Mouse (Mus musculus) C2C12 (cell line): Measurements from ENCODE around the gene Mcub.

ENCODE experiments used
- CEBPB ChIP-seq: IDR thresholded peaks from one replicate; pipeline ENCODE4 v1.6.1; 2011; ENCODE audit warnings: low read depth, mild to moderate bottlenecking, control low read depth, moderate library complexity
- CTCF ChIP-seq: IDR thresholded peaks from one replicate; pipeline ENCODE4 v1.5.1; 2011; ENCODE audit not compliant: control insufficient read depth, insufficient read depth, insufficient read length
- FOSL1 ChIP-seq: IDR thresholded peaks from one replicate; pipeline ENCODE4 v1.8.0; 2011; ENCODE audit warnings: mild to moderate bottlenecking, low read length; ENCODE audit not compliant: poor library complexity, insufficient read depth, severe bottlenecking
- MAX ChIP-seq: IDR thresholded peaks from one replicate; pipeline ENCODE4 v1.6.1; 2011; ENCODE audit warnings: mild to moderate bottlenecking, control low read depth
- MYOG ChIP-seq: IDR thresholded peaks from one replicate; pipeline ENCODE4 v1.6.1; 2011; ENCODE audit not compliant: control insufficient read depth, insufficient read length; ENCODE audit errors: extremely low read depth
- USF1 ChIP-seq: IDR thresholded peaks from one replicate; pipeline ENCODE4 v1.6.1; 2011; ENCODE audit warnings: low read depth, mild to moderate bottlenecking, control low read depth, moderate library complexity

DNA sequence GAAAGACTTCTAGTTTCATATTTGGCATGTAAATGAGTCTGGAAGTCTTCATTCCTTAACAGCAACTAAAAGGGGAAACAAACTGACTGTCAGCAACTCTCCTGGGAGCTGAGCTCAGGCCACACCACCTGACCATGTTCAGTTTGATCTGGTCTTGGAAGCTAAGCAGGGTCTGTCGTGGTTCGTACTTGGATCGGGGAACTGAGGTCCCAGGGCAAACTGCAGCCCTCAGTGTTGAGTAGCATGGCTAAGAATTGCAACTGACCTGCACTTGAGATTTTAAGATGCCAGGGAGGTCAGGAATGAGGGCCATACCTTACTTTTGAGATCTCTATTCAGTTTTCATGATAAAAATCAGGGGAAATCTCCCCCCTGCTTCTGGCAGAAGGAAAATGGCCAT, 44.1 kb downstream of the Mcub start:
- TF ChIP-seq CTCF (no peak), USF1 (no peak), MAX (no peak), CEBPB (no peak), FOSL1 (no peak), MYOG (no peak)
